9 mouse cellular contexts compared by ENCODE assay signal in genomic region chr2:173992041-173992440, GRCm38 (mm10).
DNase-seq lines count a peak whose midpoint lies in the region; ATAC-seq lines count a peak whose summit lies in the region.
"Had no signal": no experiment of that assay in that cellular context is flagged by ENCODE, and none has a peak within 500 bp of the region (broad histone marks: within the 10 kb centered on the region; RNA-seq: fewer than 3 reads in every experiment).

No protein-coding gene starts in this region.

- H3K4me1 ChIP-seq in heart, embryonic 12.5 days (replicated peaks) = peaks cover 13% of the 10 kb centered on the region
- H3K4me1 ChIP-seq in forebrain, embryonic 13.5 days = peaks cover 24% of the 10 kb centered on the region

- H3K4me2 ChIP-seq in heart, embryonic 12.5 days = no peak overlapping the region
- H3K4me2 ChIP-seq in forebrain, embryonic 13.5 days = no peak overlapping the region

- ATAC-seq in heart, embryonic 12.5 days (ENCODE audit: insufficient number of reproducible peaks, low FRiP score) = peak; percentile 77; the same call in 1 of the 2 replicates
- peak; percentile 42 for ATAC-seq in forebrain, embryonic 13.5 days

- no peaks in the 10 kb centered on the region for H3K9me3 ChIP-seq in heart, embryonic 12.5 days (replicated peaks)
- no peaks in the 10 kb centered on the region for H3K9me3 ChIP-seq in forebrain, embryonic 13.5 days (replicated peaks)

- 33% methylated on average over 5 of the region's 5 CpGs for WGBS in heart, embryonic 12.5 days
- WGBS in forebrain, embryonic 13.5 days = 50% methylated on average over 5 of the region's 5 CpGs

- H3K36me3 ChIP-seq in heart, embryonic 12.5 days = no peaks in the 10 kb centered on the region
- no peaks in the 10 kb centered on the region for H3K36me3 ChIP-seq in forebrain, embryonic 13.5 days (ENCODE audit: poor library complexity, severe bottlenecking)

- intact Hi-C loops in heart, postnatal 25 days (cut with DNase I) = no loop called here

- DNase-seq in heart, postnatal 25 days (ENCODE audit: low spot score) = no peak
- DNase-seq in 3T3-L1 (ENCODE audit: low read depth, low spot score) = peak; percentile 32
- DNase-seq in kidney, postnatal 25 days = peak; percentile 73 to 76
- no peak for DNase-seq in cerebellum, postnatal 36 days
- DNase-seq in ovary, postnatal 14 days (ENCODE audit: low spot score) = no peak
- no peak for DNase-seq in urinary bladder, postnatal 25 days (ENCODE audit: low spot score)
- DNase-seq: adrenal gland, adult 8-10 months had no signal

- H3K9ac ChIP-seq in heart, embryonic 12.5 days = no peak overlapping the region
- H3K9ac ChIP-seq in forebrain, embryonic 13.5 days = no peak overlapping the region

- no peak overlapping the region for H3K27ac ChIP-seq in heart, embryonic 12.5 days (ENCODE audit: poor library complexity, severe bottlenecking)
- H3K27ac ChIP-seq in forebrain, embryonic 13.5 days = no peak overlapping the region

- no peak overlapping the region for H3K4me3 ChIP-seq in heart, embryonic 12.5 days
- H3K4me3 ChIP-seq in forebrain, embryonic 13.5 days = no peak overlapping the region

- H3K27me3 ChIP-seq in heart, embryonic 12.5 days (replicated peaks) = no peaks in the 10 kb centered on the region
- no peaks in the 10 kb centered on the region for H3K27me3 ChIP-seq in forebrain, embryonic 13.5 days

Comparison
In these comparisons a context has a peak if more than half of its experiments do, and no peak if none do; other contexts are left out.
1. DNase-seq: peak in 3T3-L1 (single experiment) and kidney, postnatal 25 days (2 of 2); none in heart, postnatal 25 days (single experiment), cerebellum, postnatal 36 days (0 of 2), ovary, postnatal 14 days (single experiment) and urinary bladder, postnatal 25 days (single experiment).